Comparison of ENCODE assay signal across 13 mouse cellular contexts in the genomic region with DNA sequence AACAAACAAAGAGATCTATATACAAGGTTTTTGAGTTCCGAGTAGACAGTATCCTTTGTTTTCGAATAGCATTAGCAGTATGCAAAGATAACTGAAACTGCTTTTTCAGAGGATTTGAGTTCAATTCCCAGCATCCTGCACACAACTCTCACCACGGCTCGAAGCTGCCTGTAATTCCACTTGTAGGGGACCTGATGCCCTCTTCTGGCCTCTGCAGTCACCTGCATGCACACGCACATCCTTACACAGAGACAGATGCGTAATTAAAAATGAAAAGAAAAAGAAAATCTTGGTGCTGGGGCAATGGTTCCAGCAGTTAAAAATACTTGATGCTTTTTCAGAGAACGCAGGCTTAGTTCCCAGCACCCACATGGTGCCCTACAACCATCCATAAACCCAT.
DNase-seq lines count a peak whose midpoint lies in the region; ATAC-seq and TF ChIP-seq lines count a peak whose summit lies in the region.
"Had no signal": no experiment of that assay in that cellular context is flagged by ENCODE, and none has a peak within 500 bp of the region (broad histone marks: within the 10 kb centered on the region; RNA-seq: fewer than 3 reads in every experiment).

No protein-coding gene starts in this region.

- no peak overlapping the region for H3K9ac ChIP-seq in heart, adult 2 months (ENCODE audit: low read depth, low read length)
- no peak overlapping the region for H3K9ac ChIP-seq in lung, embryonic 14.5 days
- H3K9ac ChIP-seq: embryonic facial prominence, embryonic 15.5 days; liver, embryonic 15.5 days had no signal

- intact Hi-C loops in heart, adult 2 months (cut with DNase I): no loop called here
- intact Hi-C loops in left cerebral cortex, postnatal 25 days (cut with DNase I): no loop called here

- H3K4me3 ChIP-seq in heart, adult 2 months: no peak overlapping the region
- no peak overlapping the region for H3K4me3 ChIP-seq in lung, embryonic 14.5 days (ENCODE audit: low read depth, low read length)
- H3K4me3 ChIP-seq in cortical plate, adult 2 months (ENCODE audit: insufficient read depth, low read length): no peak overlapping the region
- H3K4me3 ChIP-seq: embryonic facial prominence, embryonic 15.5 days; liver, embryonic 15.5 days had no signal

- no peaks in the 10 kb centered on the region for H3K4me1 ChIP-seq in heart, adult 2 months (ENCODE audit: control insufficient read depth, insufficient read depth, low read length)
- H3K4me1 ChIP-seq in lung, embryonic 14.5 days (ENCODE audit: insufficient read depth): no peaks in the 10 kb centered on the region
- no peaks in the 10 kb centered on the region for H3K4me1 ChIP-seq in cortical plate, adult 2 months (ENCODE audit: control insufficient read depth, insufficient read depth, low read length)
- H3K4me1 ChIP-seq: embryonic facial prominence, embryonic 15.5 days; liver, embryonic 15.5 days had no signal

- no peak for ATAC-seq in lung, embryonic 14.5 days (ENCODE audit: insufficient read depth)
- ATAC-seq: intestine, embryonic 16.5 days had no signal

- 71% methylated on average over 7 of the region's 7 CpGs for WGBS in heart, adult 2 months
- 50% methylated on average over 7 of the region's 7 CpGs for WGBS in lung, embryonic 14.5 days

- TF ChIP-seq POLR2A in heart, adult 2 months (IDR thresholded peaks at IDR 0.05; ENCODE audit: insufficient read depth, low read depth, low read length): no peak
- TF ChIP-seq POLR2A in cortical plate, adult 2 months (IDR thresholded peaks at IDR 0.05; ENCODE audit: extremely low read depth, insufficient read depth, low read length): no peak

- H3K27me3 ChIP-seq in heart, adult 2 months (ENCODE audit: control insufficient read depth, insufficient read depth, low read length): no peaks in the 10 kb centered on the region
- H3K27me3 ChIP-seq in lung, embryonic 14.5 days (ENCODE audit: insufficient read depth, low read length): no peaks in the 10 kb centered on the region
- H3K27me3 ChIP-seq: embryonic facial prominence, embryonic 15.5 days; liver, embryonic 15.5 days had no signal

- TF ChIP-seq CTCF in heart, adult 2 months (IDR thresholded peaks at IDR 0.05): peak; percentile 26
- peak; percentile 50 for TF ChIP-seq CTCF in lung, embryonic 14.5 days (IDR thresholded peaks at IDR 0.05; ENCODE audit: low read depth)
- TF ChIP-seq CTCF in cortical plate, adult 2 months (IDR thresholded peaks at IDR 0.05; ENCODE audit: extremely low read depth, insufficient read depth, low read length): peak; percentile 13; the same call in 1 of the 2 replicates

- DNase-seq in heart, adult 2 months: no peak
- no peak for DNase-seq in heart, adult 11 months
- DNase-seq in lung, embryonic 14.5 days: peak; percentile 15
- DNase-seq in lung, postnatal 4 days: no peak
- peak; percentile 24 for DNase-seq in thymus, postnatal 0 days (ENCODE audit: low spot score)
- no peak for DNase-seq in left cerebral cortex, postnatal 25 days (ENCODE audit: low spot score in 2 of 2)
- no peak for DNase-seq in heart, adult 8-10 months (ENCODE audit: low spot score)
- DNase-seq: gastrocnemius, postnatal 36 days; spleen, adult 18-20 months had no signal

- no peaks in the 10 kb centered on the region for H3K79me2 ChIP-seq in heart, adult 2 months (replicated peaks; ENCODE audit: control insufficient read depth, insufficient read depth, low read length)

- no peak for TF ChIP-seq EP300 in heart, adult 2 months (IDR thresholded peaks at IDR 0.05; ENCODE audit: insufficient read depth, low read depth, low read length)

- no peaks in the 10 kb centered on the region for H3K36me3 ChIP-seq in heart, adult 2 months (ENCODE audit: control insufficient read depth, insufficient read depth, low read length)
- H3K36me3 ChIP-seq in lung, embryonic 14.5 days (ENCODE audit: insufficient read depth): no peaks in the 10 kb centered on the region
- H3K36me3 ChIP-seq: embryonic facial prominence, embryonic 15.5 days; liver, embryonic 15.5 days had no signal

- no peaks in the 10 kb centered on the region for H3K9me3 ChIP-seq in lung, embryonic 14.5 days (ENCODE audit: low read depth, low read length)
- H3K9me3 ChIP-seq: embryonic facial prominence, embryonic 15.5 days; liver, embryonic 15.5 days had no signal

- H3K4me2 ChIP-seq in lung, embryonic 14.5 days: no peak overlapping the region
- H3K4me2 ChIP-seq: embryonic facial prominence, embryonic 15.5 days; liver, embryonic 15.5 days had no signal

- H3K27ac ChIP-seq in heart, adult 2 months: no peak overlapping the region
- no peak overlapping the region for H3K27ac ChIP-seq in lung, embryonic 14.5 days (ENCODE audit: low read depth)
- no peak overlapping the region for H3K27ac ChIP-seq in cortical plate, adult 2 months (ENCODE audit: insufficient read depth, low read length)
- H3K27ac ChIP-seq: embryonic facial prominence, embryonic 15.5 days; liver, embryonic 15.5 days had no signal

Comparison
In these comparisons a context has a peak if more than half of its experiments do, and no peak if none do; other contexts are left out.
1. DNase-seq: peak in lung, embryonic 14.5 days (single experiment) and thymus, postnatal 0 days (single experiment); none in heart, adult 2 months (0 of 2), heart, adult 11 months (single experiment), lung, postnatal 4 days (0 of 2), left cerebral cortex, postnatal 25 days (0 of 2) and heart, adult 8-10 months (single experiment).
2. Peak in every context shown above with its lines, with median percentiles within 50 percentile points of each other: CTCF ChIP-seq.